Mouse (Mus musculus) lung, embryonic 15.5 days (tissue): ENCODE results near the gene Pth2. TPM values are rescaled to one million over a fixed set of nuclear protein-coding genes. Genes with fewer than 3 reads are reported as not detected.
A peak's percentile ranks its signal among the peaks of the same experiment; 100 is the strongest.
"Not testable (repeated sequence)": the region's sequence is repeated elsewhere in the genome, so short reads cannot be mapped to it uniquely, and the experiment has no call there.

Experiments used
- ATAC-seq: fragments of 200-750 bp; cut with Nextera tagmentation; 2 replicates; pipeline ENCODE4 v1.8.0; 2017; ENCODE audit warnings: moderate number of reproducible peaks, borderline replicate concordance; ENCODE audit not compliant: low FRiP score, low TSS enrichment; ENCODE audit errors: extremely low read depth
- H3K27ac ChIP-seq: fragments of 300-500 bp; sonication (generic); 2 replicates; pipeline ENCODE4 v1.5.1; 2015; ENCODE audit warnings: moderate library complexity, mild to moderate bottlenecking, inconsistent platforms
- H3K27me3 ChIP-seq: fragments of 300-500 bp; sonication (generic); 2 replicates; pipeline ENCODE4 v1.6.1; 2015; ENCODE audit warnings: inconsistent platforms
- H3K36me3 ChIP-seq: fragments of 300-500 bp; sonication (generic); 2 replicates; pipeline ENCODE4 v1.6.1; 2015; ENCODE audit warnings: inconsistent platforms
- H3K4me1 ChIP-seq: fragments of 300-500 bp; sonication (generic); 2 replicates; pipeline ENCODE4 v1.6.1; 2015; ENCODE audit warnings: inconsistent platforms
- H3K4me2 ChIP-seq: fragments of 300-500 bp; sonication (generic); 2 replicates; pipeline ENCODE4 v1.6.1; 2015; ENCODE audit warnings: inconsistent platforms, mild to moderate bottlenecking, moderate library complexity
- H3K4me3 ChIP-seq: fragments of 300-500 bp; sonication (generic); 2 replicates; pipeline ENCODE4 v1.5.1; 2015; ENCODE audit warnings: mild to moderate bottlenecking, inconsistent platforms
- H3K9ac ChIP-seq: fragments of 300-500 bp; sonication (generic); 2 replicates; pipeline ENCODE4 v1.6.1; 2015; ENCODE audit warnings: inconsistent platforms
- H3K9me3 ChIP-seq: fragments of 300-500 bp; sonication (generic); 2 replicates; pipeline ENCODE4 v1.6.1; 2016; ENCODE audit warnings: inconsistent platforms
- WGBS: fragments of 180-500 bp; shearing (Covaris S2); methylation state at CpG from one replicate; pipeline ENCODE4 v1.1.7; 2015; 5-methylcytosine and 5-hydroxymethylcytosine counted together
- polyA plus RNA-seq: library from polyadenylated mRNA; unstranded; fragments of >200 nt; fragmentation: Nextera tagmentation; extraction: Ambion mirVana; gene quantifications from 2 replicates; pipeline ENCODE4 v1.2.1, GENCODE M21; 2015

The Pth2 gene
- polyA plus RNA-seq, 1 experiment from 2014 or later = not detected

DNA sequence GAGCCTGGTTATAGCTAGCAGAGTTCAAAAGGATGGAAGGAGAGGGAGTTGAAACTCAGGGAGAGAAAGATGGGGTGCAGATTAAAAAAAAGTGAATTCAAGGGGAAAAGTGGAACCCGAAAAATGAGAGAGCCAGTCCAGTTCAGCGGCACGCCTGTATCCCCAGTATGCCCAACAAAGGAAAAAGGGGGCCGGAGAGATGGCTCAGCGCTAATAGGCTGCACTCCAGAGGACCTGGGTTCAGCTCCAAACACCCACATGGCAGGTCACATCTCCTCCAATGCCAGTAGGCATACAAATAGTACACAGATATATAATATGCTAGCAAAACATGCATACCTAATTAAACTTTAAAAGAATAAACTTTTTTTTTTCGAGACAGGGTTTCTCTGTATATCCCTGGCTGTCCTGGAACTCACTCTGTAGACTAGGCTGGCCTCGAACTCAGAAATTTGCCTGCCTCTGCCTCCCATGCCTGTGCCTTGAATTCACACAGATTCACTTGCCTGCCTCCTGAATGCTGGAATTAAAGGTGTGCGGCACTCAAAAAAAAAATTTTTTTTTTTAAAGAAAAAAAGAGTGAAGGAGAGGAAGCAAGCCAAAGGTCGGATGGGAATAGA lies 17.7 kb upstream of the Pth2 start:
- 66% methylated on average over 9 of the region's 9 CpGs for WGBS
- peaks cover 10% of the 10 kb centered on the region for H3K4me1 ChIP-seq
- no peak overlapping the region for H3K4me2 ChIP-seq

DNA sequence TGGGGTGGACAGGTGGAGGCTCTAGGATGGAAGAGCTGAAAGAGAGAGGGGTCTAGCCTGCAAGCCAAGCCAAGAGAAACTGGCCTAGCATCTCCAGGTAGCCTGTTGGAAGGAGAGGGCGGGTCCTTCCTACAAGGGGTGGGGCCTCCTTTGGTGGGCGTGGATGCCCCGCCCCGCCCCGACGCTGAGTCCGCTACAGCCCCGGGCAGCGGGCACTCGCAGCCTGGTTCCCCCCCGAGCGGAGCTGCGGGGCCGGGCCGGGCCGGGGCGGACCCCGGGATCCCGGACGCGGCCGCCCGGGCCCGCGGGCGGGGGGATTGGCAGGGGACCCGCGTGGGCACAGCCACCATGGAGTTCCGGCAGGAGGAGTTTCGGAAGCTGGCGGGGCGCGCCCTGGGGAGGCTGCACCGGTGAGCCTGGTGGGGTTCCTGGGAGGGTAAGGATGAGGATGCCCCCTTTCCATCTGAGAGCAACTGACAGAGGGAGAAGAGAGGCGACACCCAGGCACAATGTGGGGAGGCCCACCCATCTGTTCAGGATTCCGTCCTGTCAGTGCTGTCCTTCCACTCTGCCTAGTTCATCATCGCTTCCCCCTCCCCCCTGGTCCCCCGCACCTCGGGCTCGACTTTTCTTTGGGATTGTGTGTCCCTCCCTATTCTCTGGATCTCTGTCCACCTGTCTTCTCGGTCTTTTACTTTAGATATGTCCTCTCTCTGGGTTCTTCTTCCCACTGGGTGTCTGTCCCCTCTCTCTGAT lies 16.9 kb upstream of the Pth2 start, which contains the start of gene Slc17a7:
Gene Slc17a7 (plus strand): TSS at position 215 of the 756 bp plus-strand sequence.
- peaks cover 16% of the 10 kb centered on the region; the same call in 1 of the 2 replicates for H3K36me3 ChIP-seq
- H3K9ac ChIP-seq = peak within 1 kb of the TSS; percentile 42
- no peaks in the 10 kb centered on the region for H3K9me3 ChIP-seq
- H3K27me3 ChIP-seq = peaks cover 66% of the 10 kb centered on the region
- H3K4me3 ChIP-seq = peak within 1 kb of the TSS; percentile 46
- ATAC-seq = no peak
- peak within 1 kb of the TSS; percentile 86 for H3K4me2 ChIP-seq
- peaks cover 10% of the 10 kb centered on the region for H3K4me1 ChIP-seq
- under 1% methylated on average over 41 of the region's 41 CpGs for WGBS
- H3K27ac ChIP-seq = no peak within 1 kb of the TSS

More for the DNA sequence above, 17.7 kb upstream of the Pth2 start:
- no peak overlapping the region for H3K27ac ChIP-seq
- H3K9me3 ChIP-seq = no peaks in the 10 kb centered on the region
- H3K4me3 ChIP-seq = no peak overlapping the region
- H3K27me3 ChIP-seq = peaks cover 58% of the 10 kb centered on the region
- H3K36me3 ChIP-seq = peaks cover 24% of the 10 kb centered on the region; the same call in 1 of the 2 replicates
- no peak overlapping the region for H3K9ac ChIP-seq
- ATAC-seq = no peak

- H3K4me3 ChIP-seq = no peak overlapping the region
- H3K9me3 ChIP-seq = peaks cover 5% of the 10 kb centered on the region; the same call in 1 of the 2 replicates
- peaks cover 8% of the 10 kb centered on the region; the same call in 1 of the 2 replicates for H3K36me3 ChIP-seq
- ATAC-seq = no peak
- H3K4me1 ChIP-seq = peaks cover 10% of the 10 kb centered on the region
- H3K27me3 ChIP-seq = peaks cover 75% of the 10 kb centered on the region
- WGBS = 52% methylated on average over 5 of the region's 5 CpGs
- no peak overlapping the region for H3K27ac ChIP-seq
- no peak overlapping the region for H3K9ac ChIP-seq
- H3K4me2 ChIP-seq = no peak overlapping the region
These were observed 16.0 kb upstream of the Pth2 start for GRCm38 (mm10) chr7:45164833-45165232.

DNA sequence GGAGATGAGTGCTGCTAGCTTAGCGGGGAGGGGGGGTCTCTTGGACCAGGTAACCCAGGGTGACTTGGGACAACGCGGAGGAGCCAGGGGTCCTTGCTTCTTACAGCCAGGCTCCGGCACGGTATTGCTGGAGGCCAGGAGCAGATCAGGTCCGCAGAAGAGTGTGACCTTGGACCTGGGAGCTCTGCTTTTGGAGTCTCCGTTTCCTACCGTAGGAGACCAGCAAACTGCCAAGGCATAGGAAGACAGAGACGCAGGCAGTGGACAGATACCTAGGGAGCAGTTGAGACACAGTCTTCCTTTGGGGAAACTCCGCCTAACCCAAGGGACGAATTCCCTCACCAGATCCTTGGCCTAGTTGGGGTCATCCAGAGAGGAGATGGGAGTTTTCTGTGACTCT lies 15.1 kb upstream of the Pth2 start:
- H3K27me3 ChIP-seq = peaks cover 82% of the 10 kb centered on the region
- H3K36me3 ChIP-seq = no peaks in the 10 kb centered on the region
- H3K9me3 ChIP-seq = peaks cover 6% of the 10 kb centered on the region; the same call in 1 of the 2 replicates
- H3K4me2 ChIP-seq = no peak overlapping the region
- no peak overlapping the region for H3K9ac ChIP-seq
- H3K4me1 ChIP-seq = peaks cover 10% of the 10 kb centered on the region
- WGBS = 44% methylated on average over 11 of the region's 11 CpGs
- no peak for ATAC-seq
- H3K4me3 ChIP-seq = no peak overlapping the region
- no peak overlapping the region for H3K27ac ChIP-seq

GRCm38 (mm10) chr7:45166950-45167401 lies 13.8 kb upstream of the Pth2 start:
- Histone ChIP-seq H3K4me3 (no peak overlapping the region), H3K9ac (no peak overlapping the region), H3K27ac (no peak overlapping the region), H3K4me2 (no peak overlapping the region), H3K4me1 (peaks cover 10% of the 10 kb centered on the region), H3K9me3 (peaks cover 6% of the 10 kb centered on the region; the same call in 1 of the 2 replicates), H3K27me3 (peaks cover 95% of the 10 kb centered on the region), H3K36me3 (no peaks in the 10 kb centered on the region)
- no peak for ATAC-seq
- WGBS = 26% methylated on average over 10 of the region's 10 CpGs

DNA sequence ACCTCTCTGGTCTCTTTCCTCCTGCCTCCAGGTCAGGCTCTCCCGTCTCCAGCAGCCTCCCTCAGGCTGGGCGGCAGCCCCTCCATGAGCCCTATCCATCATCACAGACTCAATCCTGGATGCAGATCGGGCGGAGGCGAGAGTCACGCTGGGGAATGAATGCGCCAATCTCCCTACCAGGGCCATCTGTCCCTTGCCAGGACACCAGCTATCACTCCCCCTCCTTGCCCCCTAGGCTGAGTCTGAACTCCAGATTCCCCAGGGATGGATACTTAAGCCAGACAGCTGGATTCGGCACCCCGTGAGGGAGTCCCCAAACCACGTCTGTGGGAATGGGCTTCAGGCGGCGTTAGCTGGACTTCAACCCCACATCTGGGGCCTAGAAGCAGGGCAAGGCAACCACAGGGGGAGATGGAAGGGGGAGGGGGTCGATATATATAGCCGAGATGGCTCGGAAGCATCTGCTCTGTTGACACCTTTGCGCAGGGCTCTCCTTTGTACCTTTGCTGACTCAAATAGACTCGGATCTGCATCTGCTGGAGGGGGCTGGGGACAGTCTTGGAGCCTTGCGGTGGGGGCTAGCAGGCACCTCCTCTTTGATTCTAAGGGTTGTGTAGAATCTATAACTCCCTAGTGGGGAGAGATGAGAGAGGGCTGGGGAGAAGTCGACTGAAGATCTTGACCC lies 12.9 kb upstream of the Pth2 start:
- peaks cover 6% of the 10 kb centered on the region; the same call in 1 of the 2 replicates for H3K9me3 ChIP-seq
- no peaks in the 10 kb centered on the region for H3K36me3 ChIP-seq
- no peak overlapping the region for H3K9ac ChIP-seq
- peaks cover 7% of the 10 kb centered on the region for H3K4me1 ChIP-seq
- no peak overlapping the region for H3K27ac ChIP-seq
- no peak overlapping the region for H3K4me3 ChIP-seq
- H3K27me3 ChIP-seq = peaks cover 97% of the 10 kb centered on the region
- WGBS = 3% methylated on average over 19 of the region's 19 CpGs
- no peak overlapping the region for H3K4me2 ChIP-seq
- no peak for ATAC-seq

DNA sequence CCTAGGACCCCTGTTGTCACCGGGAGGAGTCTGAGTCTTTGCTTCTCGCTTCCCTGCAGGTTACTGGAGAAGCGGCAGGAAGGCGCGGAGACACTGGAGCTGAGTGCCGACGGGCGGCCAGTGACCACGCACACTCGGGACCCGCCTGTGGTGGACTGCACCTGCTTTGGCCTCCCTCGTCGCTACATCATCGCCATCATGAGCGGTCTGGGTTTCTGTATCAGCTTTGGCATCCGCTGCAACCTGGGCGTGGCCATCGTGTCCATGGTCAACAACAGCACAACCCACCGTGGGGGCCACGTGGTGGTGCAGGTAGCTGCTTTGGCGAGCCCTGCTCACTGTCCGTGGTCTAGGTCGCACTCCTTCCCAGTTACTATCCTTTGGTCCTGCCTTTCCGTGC lies 12.1 kb upstream of the Pth2 start:
- Histone ChIP-seq H3K27me3 (peaks cover 94% of the 10 kb centered on the region), H3K36me3 (no peaks in the 10 kb centered on the region), H3K4me1 (peaks cover 6% of the 10 kb centered on the region), H3K9me3 (peaks cover 6% of the 10 kb centered on the region; the same call in 1 of the 2 replicates), H3K27ac (no peak overlapping the region), H3K9ac (no peak overlapping the region), H3K4me2 (no peak overlapping the region), H3K4me3 (no peak overlapping the region)
- no peak for ATAC-seq
- 7% methylated on average over 24 of the region's 24 CpGs for WGBS

DNA sequence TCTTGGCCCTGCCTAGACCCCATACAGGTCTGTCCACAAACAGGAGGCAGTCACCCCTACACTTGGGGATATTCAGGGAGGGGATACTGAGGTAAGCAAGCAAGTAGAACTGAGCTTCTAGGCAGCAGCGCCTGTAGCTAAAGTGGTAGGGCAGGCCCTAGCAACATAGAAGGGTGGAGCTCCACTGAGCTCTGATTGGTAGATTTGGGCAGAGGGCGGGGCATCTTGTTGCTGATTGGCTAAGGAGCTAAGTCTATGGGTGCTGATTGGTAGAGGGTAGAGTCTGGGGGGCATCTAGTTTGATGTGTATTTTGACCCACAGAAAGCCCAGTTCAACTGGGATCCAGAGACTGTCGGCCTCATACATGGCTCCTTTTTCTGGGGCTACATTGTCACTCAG lies 11.3 kb upstream of the Pth2 start:
- no peak for ATAC-seq
- 90% methylated on average over 3 of the region's 3 CpGs for WGBS
- Histone ChIP-seq H3K4me1 (no peaks in the 10 kb centered on the region), H3K9ac (no peak overlapping the region), H3K4me2 (no peak overlapping the region), H3K27me3 (peaks cover 94% of the 10 kb centered on the region), H3K9me3 (peaks cover 6% of the 10 kb centered on the region; the same call in 1 of the 2 replicates), H3K36me3 (no peaks in the 10 kb centered on the region), H3K4me3 (no peak overlapping the region), H3K27ac (no peak overlapping the region)

GRCm38 (mm10) chr7:45172974-45173373 lies 7.8 kb upstream of the Pth2 start:
- Histone ChIP-seq H3K4me3 (no peak overlapping the region), H3K9ac (no peak overlapping the region), H3K4me2 (no peak overlapping the region), H3K4me1 (0 out of 2 replicates have a peak, but pooled peaks cover 9% of the 10 kb centered on the region), H3K9me3 (peaks cover 6% of the 10 kb centered on the region; the same call in 1 of the 2 replicates), H3K36me3 (no peaks in the 10 kb centered on the region), H3K27ac (no peak overlapping the region), H3K27me3 (peaks cover 94% of the 10 kb centered on the region)
- ATAC-seq = no peak
- 60% methylated on average over 7 of the region's 7 CpGs for WGBS

GRCm38 (mm10) chr7:45173772-45174171 lies 7.0 kb upstream of the Pth2 start:
- 62% methylated on average over 1 of the region's 1 CpGs for WGBS
- not testable (repeated sequence) for H3K36me3 ChIP-seq, H3K27ac ChIP-seq, H3K9me3 ChIP-seq, H3K4me3 ChIP-seq, H3K4me2 ChIP-seq, ATAC-seq, H3K9ac ChIP-seq, H3K4me1 ChIP-seq
- H3K27me3 ChIP-seq = peaks cover 94% of the 10 kb centered on the region

- H3K9me3 ChIP-seq = peaks cover 2% of the 10 kb centered on the region; the same call in 1 of the 2 replicates
- 6% methylated on average over 25 of the region's 29 CpGs for WGBS
- H3K9ac ChIP-seq = no peak overlapping the region
- no peak overlapping the region for H3K27ac ChIP-seq
- peak; percentile 44; the same call in 1 of the 2 replicates for ATAC-seq
- no peaks in the 10 kb centered on the region for H3K36me3 ChIP-seq
- H3K4me2 ChIP-seq = peak overlapping the region; percentile 23
- H3K4me1 ChIP-seq = 0 out of 2 replicates have a peak, but pooled peaks cover 9% of the 10 kb centered on the region
- 0 out of 2 replicates have a peak overlapping the region, but pooled peaks have one; percentile 9 for H3K4me3 ChIP-seq
- H3K27me3 ChIP-seq = peaks cover 94% of the 10 kb centered on the region
These were observed 6.1 kb upstream of the Pth2 start for GRCm38 (mm10) chr7:45174567-45175280.
